Mouse (Mus musculus) lung, adult 2 months (tissue): ENCODE measurements around the gene Slc4a1.

Experiments
- CTCF ChIP-seq: fragments of 200-500 bp; IDR thresholded peaks from 2 replicates; pipeline ENCODE4 v1.5.1; 2011; ENCODE audit warnings: mild to moderate bottlenecking, low read length, control low read depth; ENCODE audit not compliant: insufficient read depth
- POLR2A ChIP-seq: fragments of 200-500 bp; IDR thresholded peaks from 2 replicates; pipeline ENCODE4 v1.6.1; 2011; ENCODE audit warnings: low read depth, mild to moderate bottlenecking, control low read depth, low read length, borderline replicate concordance; ENCODE audit errors: extremely low read depth

GRCm38 (mm10) chr11:102409795-102410330 is 43.9 kb upstream of the Slc4a1 start:
- TF ChIP-seq CTCF (no peak), POLR2A (no peak)
